Mouse (Mus musculus): Measurements from ENCODE around the gene Fam161a.

- TF ChIP-seq CTCF (IDR thresholded peaks at IDR 0.05; ENCODE audit: low read depth, low read length) (peak; percentile 9), POLR2A (IDR thresholded peaks at IDR 0.05; ENCODE audit: insufficient read depth, low read length) (no peak)
Measured at GRCm38 (mm10) chr11:22981984-22982757, 25.2 kb upstream of the Fam161a start, which contains the start of the genes Gm28048 and Commd1.
